Mouse (Mus musculus) urinary bladder, postnatal 14 days (tissue): Measurements from ENCODE around the gene Cyb5r2.

ENCODE experiments used
- DNase-seq: peaks from one replicate; pipeline ENCODE4 v3.0.0; 2021; ENCODE audit warnings: low spot score

Cyb5r2 gene

DNA sequence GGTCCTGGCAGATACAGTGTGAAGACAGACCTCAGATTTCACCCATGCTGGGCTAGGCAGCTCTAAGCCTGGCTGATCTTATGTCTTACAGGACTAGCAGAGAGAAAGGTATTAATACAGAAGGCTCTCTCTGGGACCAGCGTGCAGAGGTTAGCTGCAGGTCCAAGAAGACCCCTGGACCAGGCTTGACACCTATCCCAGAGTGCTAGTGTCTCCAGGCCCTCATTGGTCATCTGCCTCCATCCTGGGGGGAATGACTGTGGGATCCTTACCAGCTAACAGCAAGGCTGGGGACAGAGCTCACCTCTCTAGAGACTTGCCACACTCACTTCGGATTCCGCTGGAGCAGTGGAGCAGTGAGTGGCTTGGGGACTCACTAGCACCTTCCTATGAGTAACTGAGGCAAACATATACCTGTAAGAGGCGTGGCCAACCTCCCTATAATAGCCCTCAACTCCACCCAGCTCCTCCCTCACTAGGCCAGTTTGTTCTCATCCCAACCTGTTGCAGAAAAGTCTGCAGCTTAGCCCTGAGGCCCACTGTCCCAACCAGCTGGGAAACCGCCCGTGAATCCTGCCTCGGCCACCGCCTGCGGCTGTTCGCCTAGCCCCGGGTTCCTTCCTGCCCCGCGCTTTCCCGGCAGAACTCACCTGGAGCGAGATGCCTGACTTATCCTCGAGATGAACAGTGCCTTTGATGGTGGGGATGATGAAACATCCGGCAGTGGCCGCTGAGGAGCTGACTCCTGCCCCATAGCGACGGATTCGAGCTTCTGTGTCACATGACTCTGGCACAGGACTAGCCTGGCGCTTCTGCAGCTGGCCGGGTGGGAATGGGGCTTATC lies at the start of gene Cyb5r2:
Cyb5r2 (minus strand) TSS at position 725 of the 844 bp plus-strand sequence.
- DNase-seq = no peak

DNA sequence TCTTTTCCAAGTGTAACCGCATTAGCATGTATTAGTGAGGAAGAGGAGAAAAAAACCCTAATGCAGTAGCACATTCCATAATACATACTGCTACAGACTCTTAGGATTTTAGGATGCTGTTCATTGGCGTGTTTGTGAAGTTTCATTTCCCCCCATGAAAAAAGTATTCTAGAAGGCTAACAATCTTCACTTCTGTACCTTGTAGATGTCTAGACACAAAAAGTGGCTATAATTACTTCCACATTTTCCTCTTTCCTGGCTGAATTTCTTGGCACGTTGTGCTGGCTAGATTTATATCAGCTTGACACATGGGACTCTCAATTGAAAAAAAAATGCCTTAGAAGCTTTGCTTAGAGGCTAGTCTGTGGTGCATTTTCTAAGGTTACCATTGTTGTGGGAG lies 44.3 kb upstream of the Cyb5r2 start:
- no peak for DNase-seq

DNA sequence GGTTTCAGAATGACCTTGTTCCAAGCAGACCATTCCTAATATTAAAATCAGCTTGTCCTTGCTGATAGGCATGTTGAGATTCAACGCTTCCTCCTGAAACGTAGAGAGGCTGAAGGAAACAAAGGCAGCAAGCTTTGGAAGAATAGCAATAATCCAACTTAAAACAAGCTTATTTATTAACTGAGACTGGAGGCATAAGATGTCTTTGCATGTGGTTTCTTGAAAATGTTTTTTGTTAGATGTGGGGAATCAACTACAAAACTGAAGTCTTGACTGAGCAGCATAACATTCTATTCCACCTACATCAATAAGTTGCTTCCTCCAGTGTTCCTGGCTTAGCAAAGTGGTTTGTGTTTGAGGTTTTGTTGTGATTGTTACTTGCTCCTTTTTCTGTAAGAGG lies 43.3 kb upstream of the Cyb5r2 start, which contains the start of gene Ovch2:
Ovch2 (minus strand) TSS at position 101 of the 400 bp plus-strand sequence.
- no peak for DNase-seq

DNA sequence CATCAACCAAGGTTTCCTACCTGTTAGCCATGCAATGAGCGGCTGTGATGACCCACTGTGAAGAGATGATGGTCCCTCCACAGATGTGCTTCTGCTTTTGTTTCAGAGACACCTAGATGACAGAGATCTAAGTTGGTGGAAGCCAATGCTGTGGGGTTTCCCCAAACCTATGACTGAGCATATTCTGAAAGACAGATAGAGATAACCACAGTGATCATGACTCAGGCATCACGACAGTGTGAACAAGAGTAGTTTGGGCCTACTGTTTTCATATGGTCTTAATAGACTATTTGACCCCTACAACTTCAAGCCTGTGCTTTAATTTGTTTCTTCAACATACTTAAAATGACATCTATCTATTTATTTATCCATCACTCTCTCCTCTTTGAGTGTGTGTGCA lies 38.7 kb upstream of the Cyb5r2 start:
- no peak for DNase-seq

DNA sequence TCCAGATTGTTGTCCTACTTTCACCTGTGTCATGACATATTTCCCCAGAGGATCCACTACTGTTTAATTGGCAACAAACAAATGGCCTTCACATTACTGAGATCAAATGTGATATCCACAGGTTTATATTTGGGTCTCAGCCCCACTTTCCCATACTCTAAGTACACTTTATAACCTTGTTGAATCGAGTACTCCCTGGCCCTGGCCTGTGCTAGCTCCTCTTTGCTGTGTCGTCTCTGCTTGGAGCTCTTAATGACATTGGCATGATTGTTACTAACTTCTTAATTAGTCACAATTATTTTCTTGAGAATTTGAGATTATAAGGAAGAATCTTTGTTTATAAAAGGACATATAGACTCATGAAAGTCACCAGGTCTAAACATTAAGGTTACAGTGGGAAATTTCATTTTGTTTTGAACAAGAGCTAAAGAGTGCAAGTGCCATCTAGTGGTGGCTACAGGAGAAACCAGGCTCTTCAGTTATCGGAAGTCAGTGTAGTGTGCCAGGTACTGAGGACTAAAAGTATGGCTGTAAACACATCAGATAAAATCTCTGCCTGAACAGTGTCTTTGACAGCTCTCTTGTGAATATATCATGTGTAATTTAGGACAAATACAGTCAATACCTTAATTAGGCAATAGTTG lies 30.3 kb upstream of the Cyb5r2 start:
- DNase-seq = no peak

DNA sequence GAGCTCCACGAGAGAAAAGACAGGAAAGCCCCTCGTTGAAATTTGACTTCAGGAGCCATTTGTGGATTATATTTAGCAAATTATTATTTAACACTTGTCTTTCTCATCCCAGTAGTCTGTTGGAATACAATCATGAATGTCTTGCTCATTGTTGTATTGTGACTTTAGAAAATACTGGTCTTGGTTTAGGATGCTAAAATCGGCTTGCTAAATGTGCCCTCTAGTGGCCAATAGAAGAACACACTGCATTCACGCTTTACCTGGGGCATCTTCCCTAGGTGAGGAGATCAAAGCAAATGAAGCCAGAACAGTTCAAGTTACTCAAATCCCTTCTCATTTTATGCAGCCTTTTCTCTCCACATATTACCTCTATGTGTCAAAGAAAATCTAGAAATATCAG lies 21.8 kb upstream of the Cyb5r2 start:
- DNase-seq = peak; percentile 5

DNA sequence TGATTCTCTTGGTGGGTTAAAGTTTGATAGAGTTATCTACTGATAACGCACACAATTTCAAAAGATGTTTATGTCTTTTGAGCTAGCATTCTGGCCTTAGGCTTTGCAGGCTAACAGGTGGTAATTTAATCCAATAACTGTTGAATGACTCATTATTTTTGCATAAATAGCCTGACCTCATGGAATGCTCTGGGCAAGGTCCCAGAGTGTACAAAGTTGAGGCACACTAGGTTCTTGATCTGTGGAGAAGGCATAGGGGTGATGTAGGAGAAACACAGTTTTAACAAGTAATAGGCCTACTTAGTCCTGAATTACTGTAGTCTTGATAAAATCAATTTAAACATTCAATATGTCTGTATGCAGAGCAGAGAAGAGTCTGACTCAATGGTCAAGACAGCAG lies 20.4 kb upstream of the Cyb5r2 start:
- DNase-seq = no peak

DNA sequence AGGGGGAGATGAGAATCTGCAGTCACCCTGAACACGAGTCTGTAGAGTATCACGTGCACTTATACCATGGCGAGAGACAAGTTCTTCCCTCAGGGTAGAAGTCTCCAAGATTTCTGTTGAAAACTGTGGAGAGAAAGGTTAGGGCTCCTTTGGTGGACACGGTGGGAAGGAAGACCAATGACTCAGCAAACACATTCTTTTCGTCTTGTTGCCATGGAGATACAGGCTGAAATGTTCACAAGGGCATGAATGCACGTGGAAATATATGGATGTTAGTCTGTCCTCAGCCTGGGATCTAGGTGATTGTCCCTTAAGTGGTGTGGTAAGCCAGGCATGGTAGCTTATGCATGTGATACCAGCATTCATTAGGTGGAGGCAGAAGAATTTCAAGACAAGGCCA lies 13.0 kb upstream of the Cyb5r2 start:
- DNase-seq = no peak

DNA sequence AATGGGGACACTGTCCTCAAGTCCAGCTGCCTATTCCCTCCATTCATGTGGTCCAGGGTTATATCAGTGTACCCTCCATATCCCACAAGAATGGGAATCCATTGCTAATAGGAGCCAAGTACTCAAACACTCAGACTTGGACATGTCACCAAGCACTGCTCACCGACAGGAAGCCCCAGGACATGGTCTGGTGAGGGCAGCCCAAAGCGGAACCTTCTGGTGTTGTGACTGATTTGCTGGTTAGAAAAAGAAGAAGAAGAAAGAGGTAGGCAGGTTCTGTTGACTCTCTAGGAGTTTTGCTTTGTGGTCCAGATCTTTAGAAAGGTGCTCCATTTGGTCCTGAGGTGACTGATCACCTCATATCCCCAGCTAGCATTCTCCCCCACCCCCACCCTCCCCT lies 1.1 kb downstream of the Cyb5r2 start:
- no peak for DNase-seq

DNA sequence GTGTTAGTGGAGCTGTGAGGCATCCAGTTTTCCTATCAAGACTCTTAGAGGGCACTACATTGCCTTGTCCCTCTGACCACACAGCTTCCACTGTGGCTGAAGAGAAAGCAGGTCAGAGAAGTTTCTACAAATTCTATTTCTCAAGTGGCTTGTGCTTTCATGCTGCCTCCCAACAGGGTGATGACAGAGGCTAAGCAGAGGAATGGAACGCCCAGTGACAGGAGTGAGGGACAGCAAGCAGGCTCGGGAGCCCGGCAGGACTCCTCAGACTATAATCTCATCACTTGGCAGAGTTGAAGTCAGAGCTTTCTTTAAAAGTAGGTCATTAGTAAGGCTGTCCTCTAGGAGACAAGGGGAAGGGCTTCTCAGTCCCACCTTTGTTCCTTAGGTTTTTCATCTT lies 1.9 kb downstream of the Cyb5r2 start:
- DNase-seq = no peak

DNA sequence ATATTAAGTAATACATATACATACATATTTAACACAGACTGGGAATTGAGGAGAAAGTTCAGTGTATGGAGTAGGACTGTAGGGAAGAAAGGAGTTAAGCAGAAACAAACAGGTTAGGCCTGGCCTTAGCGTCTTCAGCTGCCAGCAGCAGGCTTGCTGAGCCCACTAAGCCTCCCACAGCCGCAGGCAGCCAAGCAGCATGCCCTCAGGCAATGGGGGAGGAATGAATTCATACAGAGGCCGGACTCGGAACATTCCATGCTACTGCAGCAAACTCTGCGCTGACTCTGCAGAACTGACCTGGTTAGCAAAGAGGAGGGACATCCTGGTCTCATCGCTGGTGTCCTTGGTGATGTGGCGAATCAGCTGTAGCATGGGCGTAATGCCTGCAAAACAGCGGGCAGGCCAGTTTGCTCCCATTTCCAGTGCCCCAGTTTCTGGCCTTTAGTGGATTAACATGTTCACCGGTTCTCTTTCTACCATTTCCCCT lies 5.8 kb downstream of the Cyb5r2 start:
- DNase-seq = peak; percentile 33

DNA sequence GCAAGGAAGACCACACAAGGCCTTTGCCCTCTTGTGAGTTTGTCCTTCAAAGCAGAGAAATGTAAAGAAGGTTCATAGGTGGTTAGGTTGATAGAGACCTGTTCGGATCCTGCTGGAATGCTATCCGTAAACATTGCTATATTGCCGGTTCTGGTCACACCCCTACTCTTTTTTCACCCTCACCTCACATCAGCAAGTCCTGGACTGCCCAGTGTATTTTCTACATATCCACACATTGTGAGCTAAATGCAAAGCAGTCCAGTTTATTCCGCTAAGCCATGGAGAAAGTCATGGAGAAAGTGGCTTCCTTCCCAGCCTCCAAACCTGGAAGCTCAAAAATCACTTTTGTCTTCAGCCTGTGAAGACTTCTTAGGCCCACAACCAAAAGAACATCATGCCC lies 8.1 kb downstream of the Cyb5r2 start:
- DNase-seq = no peak

DNA sequence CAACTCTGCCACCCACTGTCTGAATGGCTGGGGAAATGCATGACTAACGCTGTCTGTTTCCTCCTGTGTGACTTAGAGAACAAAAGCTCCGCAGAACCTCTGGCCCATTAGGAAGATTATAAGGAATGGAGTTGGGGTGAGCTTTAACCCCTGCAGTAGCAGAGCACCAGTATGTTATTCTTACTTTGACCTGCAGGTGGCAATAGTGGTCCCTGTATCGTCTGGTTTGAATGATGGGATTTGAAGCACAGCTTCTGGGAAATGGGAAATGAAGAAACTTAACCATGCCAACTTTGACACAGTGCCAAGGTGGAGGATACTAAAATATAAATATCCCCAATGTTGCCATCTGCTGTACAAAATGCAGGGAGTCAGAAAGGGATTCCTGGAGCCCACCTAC lies 8.6 kb downstream of the Cyb5r2 start:
- DNase-seq = no peak

DNA sequence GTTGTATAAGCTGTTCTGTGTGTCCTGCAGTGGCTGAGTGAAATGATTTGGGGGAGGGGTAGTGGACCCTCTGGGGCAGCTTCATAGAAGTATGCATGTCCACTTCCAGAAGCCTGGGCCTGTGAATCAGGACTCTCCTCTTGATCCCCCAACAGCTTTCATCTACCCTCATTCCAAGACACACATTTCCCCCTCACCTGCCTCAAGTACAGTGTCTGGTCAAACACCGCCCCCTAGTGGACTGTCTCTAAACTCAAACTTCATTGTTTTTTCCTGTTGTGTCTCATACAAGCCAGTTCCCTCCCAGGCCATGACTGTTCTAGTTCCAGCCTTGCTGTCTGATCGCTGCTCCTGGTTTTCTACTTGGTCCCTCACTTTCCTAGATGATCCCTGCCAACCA lies 9.9 kb downstream of the Cyb5r2 start:
- DNase-seq = peak; percentile 62

DNA sequence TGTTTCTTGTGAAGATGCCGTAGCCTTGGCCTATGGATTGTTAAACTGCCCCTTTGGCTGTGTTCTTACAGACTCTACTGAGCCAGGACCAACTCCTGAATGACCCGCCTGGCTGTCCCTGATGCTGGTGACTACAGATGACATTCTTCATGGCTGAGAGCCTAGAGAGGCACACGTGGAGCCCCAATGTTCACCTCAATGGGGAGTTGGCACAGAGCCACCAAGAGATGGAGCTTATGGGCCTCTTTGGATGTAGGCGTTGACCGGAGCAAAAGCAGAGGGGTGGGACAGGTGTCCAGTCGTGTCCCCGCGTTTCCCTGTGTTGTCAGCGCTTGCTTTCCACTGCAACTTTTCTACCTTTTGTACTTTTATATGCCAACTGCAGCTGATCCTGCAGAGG lies 10.4 kb downstream of the Cyb5r2 start:
- DNase-seq = no peak

DNA sequence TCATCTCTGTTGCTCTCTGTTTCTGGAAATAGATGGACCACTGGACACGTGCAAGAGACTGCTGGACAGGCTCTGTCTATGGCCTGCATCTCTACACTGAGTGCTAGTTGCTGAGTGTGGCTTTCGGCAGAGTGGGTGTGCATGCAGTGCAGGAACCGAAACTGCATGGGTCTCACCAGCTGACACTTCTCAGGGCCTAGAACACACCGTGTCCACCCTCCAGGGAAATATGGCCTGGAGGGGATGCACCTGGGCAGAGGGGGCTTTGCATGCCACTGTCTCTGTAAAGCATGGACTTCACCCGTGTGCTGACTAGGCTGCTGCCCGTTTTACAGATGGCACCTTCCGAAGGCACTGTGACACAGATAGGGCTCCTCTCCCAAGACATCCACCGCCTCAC lies 11.8 kb downstream of the Cyb5r2 start:
- no peak for DNase-seq

DNA sequence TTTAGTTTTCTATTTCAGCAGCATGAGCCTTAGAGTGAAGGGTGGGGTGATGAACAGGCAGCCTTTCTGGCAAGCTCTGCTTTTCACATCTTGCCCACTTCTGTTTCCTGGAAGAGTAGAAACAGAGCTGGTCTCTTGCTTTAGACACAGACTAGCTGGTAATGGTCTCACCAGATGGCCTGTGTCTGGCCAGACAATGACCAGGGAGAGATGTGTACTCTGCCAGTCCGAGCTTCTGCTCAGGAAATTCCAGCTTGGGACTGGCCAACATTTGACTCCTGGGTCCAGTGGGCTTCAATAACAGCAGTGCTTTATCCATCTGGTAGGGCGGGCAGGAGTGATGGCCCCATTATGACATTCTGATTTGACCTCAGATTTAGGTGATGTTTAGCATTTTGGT lies 12.7 kb downstream of the Cyb5r2 start:
- no peak for DNase-seq

DNA sequence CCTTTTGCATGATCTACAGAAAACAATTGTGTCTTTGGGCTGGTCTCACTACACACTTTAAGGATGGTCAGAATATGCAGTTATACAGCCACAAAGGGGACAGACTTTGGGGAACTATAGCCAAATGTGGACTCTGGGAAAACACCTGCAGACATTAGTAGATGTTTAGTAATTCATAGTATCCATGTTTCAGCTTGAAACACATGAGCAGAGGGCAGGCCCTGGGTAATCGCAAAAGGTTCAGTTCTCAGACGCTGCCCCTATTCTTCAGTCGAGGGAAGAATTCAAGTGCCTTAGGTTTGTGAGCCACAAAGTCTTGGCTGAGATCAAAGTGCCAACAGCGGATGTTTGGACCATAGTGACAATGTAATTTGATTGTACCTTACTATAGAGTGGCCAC lies 13.4 kb downstream of the Cyb5r2 start:
- no peak for DNase-seq

DNA sequence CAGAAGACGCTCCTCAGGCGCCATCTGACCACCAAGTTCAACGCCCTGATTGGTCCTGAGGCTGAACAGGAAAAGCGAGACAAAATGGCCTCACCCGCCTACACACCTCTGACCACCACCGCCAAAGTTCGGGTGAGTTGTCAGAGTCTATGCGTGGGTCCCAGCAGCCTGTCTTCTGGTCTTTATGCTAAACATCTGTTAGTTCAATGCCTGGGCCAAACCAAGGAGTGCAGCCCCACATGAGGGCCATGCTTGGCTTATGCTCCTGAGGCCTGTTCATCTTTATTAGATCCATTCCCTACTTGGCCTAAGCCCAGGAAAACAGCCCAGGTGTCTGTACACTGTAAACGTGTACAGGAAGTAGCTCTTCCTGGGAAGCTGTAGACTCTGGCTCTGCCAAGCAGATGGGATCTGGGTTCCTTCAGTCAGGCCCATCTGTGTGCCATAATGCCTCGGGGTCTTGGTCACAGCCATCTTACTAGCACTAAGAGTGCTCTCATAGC lies 14.8 kb downstream of the Cyb5r2 start:
- DNase-seq = no peak

DNA sequence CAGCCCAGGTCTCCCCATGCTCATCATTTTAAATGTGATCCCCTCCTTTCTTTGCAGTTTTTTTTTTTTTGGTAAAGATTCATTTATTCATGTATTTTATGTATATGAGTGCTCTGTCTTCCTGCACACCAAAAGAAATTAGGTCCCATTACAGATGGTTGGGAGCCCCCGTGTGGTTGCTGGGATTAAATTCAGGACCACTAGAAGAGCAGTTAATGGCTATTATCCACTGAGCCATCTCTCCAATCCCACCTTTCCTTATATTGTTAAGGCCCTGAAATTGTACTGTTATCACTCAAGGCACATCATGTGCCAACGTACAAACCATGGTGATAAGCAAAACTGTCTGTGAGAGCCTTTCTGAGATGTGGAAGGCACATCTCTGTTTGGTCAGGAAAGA lies 19.1 kb downstream of the Cyb5r2 start:
- DNase-seq = no peak

DNA sequence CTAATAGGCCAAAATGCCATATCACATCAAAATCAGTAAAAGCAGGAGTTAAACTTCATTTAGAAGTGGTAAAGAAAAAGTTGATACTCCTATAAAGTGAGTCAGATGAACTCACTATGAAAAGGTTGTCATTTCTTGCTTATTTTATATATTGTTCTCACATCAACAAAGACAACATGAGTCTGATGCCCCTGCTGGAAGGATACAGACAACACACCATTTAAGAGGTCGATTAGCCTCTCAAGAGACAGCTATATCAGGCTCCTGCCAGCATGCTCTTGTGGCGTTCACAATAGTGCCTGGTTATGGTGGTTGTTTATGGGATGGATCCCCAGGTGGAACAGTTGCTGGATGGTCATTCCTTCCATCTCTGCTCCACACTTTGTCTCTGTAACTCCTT lies 24.7 kb downstream of the Cyb5r2 start:
- DNase-seq = no peak

DNA sequence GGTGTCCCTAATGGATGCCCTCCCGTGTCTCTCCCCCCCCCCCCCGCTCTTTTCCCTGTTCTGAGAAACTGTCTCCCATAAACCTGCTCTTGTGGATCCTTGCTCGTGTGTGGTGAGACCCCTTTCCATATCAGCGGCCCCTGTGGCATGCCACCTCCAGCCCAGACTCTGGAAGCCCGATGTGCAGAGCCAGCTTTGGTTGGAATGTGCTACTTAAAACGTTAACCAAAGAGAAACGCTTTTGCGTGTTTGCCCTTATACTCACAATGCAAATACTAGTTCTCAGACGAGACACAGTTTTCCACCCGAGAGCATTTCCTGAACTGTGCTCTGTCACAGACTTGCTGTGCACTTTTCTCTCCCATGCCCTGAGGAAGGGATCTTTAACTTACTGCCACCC lies 27.2 kb downstream of the Cyb5r2 start:
- no peak for DNase-seq

DNA sequence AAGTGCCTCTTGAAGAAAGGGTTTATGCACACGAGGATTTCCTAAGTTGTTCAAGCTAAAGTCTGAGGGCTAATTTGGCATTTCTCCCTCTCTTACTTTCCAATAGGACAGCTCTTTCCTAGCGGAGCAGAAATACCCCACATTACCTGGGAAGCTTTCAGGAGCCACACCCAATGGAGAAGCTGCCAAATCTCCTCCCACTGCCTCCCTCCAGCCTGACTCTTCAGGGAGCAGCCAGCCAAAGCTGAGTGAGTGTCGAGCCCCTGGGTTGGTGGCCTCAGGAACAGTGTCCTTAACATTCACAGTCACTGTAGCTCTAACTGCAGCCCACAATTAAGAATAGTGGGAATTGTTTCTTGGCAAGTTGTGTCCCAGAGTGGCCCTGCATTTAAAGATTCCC lies 30.3 kb downstream of the Cyb5r2 start:
- DNase-seq = no peak
